Mouse (Mus musculus): Measurements from ENCODE around the gene Gm10642. TPM values are rescaled to one million over a fixed set of nuclear protein-coding genes. Genes with fewer than 3 reads are reported as not detected.

Gm10642 gene
- polyA plus RNA-seq, 1 experiment = 1.5 TPM

DNA sequence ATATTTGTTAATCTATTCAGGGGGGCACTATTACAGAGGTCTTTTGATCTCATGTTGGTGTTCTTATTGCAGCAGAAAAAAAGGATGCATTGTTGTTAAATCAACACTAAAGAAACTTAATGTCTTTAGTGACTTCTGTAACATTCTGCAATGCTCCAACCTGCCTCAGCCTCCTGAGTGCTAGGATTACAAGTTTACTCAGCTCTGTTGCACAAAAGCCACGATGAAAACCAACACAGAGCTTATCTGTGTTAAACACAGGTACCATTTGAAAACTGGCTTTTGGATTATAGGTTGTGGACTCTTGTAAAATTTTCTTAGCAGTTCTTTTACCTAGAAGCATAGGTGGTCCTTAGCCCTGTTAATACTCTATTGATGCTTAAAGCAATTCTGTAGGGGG, 42.0 kb downstream of the Gm10642 start:
- DNase-seq (ENCODE audit: low read depth in 1 of 2, low spot score in 2 of 2) = no peak
- Histone ChIP-seq H3K4me1 (ENCODE audit: control insufficient read depth, insufficient read depth, insufficient read length) (no peaks in the 10 kb centered on the region), H3K27me3 (ENCODE audit: control insufficient read depth, insufficient read depth, low read length) (no peaks in the 10 kb centered on the region), H3K36me3 (ENCODE audit: control insufficient read depth, insufficient read depth, low read length) (no peaks in the 10 kb centered on the region), H3K27ac (ENCODE audit: insufficient read depth, low read length) (no peak overlapping the region), H3K4me3 (ENCODE audit: extremely low read depth, insufficient read depth, insufficient read length) (no peak overlapping the region)
- WGBS = 75% methylated on average over 1 of the region's 1 CpGs
- TF ChIP-seq CTCF (IDR thresholded peaks at IDR 0.05; ENCODE audit: extremely low read depth, insufficient read depth, insufficient read length, insufficient replicate concordance) = no peak
- TF ChIP-seq POLR2A (IDR thresholded peaks at IDR 0.05; ENCODE audit: low read depth, low read length) = no peak

DNA sequence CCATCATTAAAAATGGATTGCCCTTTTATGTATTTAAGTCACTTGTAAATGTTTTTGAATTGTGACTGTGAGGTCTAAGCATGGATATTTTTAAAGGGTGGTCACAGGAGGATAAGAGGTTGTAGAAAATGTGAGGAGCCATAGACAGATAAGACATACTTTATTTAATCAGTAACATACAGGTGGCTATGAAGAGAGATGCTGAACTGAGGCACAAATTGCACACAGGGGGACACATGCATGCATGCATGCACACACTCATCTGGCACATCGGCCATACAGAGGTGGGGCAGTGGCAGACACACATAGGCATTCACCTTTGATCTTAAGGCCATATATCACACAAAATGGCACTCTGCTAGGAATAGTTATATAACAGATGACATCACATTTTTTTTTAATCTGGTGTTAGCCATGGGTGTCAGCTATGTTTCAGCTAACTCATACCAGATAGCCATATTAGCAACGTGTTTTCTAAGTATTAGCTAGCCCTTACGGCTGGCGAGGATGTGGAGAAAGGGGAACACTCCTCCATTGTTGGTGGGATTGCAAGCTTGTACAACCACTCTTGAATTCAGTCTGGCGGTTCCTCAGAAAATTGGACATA, 47.6 kb downstream of the Gm10642 start:
- peaks cover 6% of the 10 kb centered on the region for H3K36me3 ChIP-seq (ENCODE audit: control insufficient read depth, insufficient read depth, low read length)
- no peak for TF ChIP-seq POLR2A (IDR thresholded peaks at IDR 0.05; ENCODE audit: low read depth, low read length)
- TF ChIP-seq CTCF (IDR thresholded peaks at IDR 0.05; ENCODE audit: extremely low read depth, insufficient read depth, insufficient read length, insufficient replicate concordance) = no peak
- no peaks in the 10 kb centered on the region for H3K4me1 ChIP-seq (ENCODE audit: control insufficient read depth, insufficient read depth, insufficient read length)
- no peak for DNase-seq (ENCODE audit: low read depth in 1 of 2, low spot score in 2 of 2)
- no peak overlapping the region for H3K27ac ChIP-seq (ENCODE audit: insufficient read depth, low read length)
- no peak overlapping the region for H3K4me3 ChIP-seq (ENCODE audit: extremely low read depth, insufficient read depth, insufficient read length)
- WGBS = 94% methylated on average over 5 of the region's 5 CpGs
- H3K27me3 ChIP-seq (ENCODE audit: control insufficient read depth, insufficient read depth, low read length) = no peaks in the 10 kb centered on the region

DNA sequence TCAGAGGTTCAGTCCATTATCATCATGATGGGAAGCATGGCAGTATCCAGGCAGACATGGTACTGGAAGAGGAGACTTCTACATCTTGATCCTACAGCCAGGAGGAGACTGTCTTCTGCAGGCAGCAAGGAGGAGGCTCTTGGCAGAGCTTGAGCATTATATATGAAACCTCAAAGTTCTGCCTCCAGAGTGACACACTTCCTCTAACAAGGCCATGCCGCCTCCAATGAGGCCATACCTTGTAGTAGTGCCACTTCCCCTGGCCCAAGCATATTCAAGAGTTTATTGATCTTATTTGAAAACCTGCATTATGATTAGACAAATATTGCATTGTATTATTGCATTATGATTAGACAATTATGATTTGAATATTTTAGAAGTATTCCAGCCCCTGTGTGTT, 50.4 kb downstream of the Gm10642 start:
- H3K27ac ChIP-seq (ENCODE audit: insufficient read depth, low read length) = no peak overlapping the region
- DNase-seq (ENCODE audit: low read depth in 1 of 2, low spot score in 2 of 2) = no peak
- peaks cover 6% of the 10 kb centered on the region for H3K36me3 ChIP-seq (ENCODE audit: control insufficient read depth, insufficient read depth, low read length)
- TF ChIP-seq POLR2A (IDR thresholded peaks at IDR 0.05; ENCODE audit: low read depth, low read length) = no peak
- no peak for TF ChIP-seq CTCF (IDR thresholded peaks at IDR 0.05; ENCODE audit: extremely low read depth, insufficient read depth, insufficient read length, insufficient replicate concordance)
- H3K27me3 ChIP-seq (ENCODE audit: control insufficient read depth, insufficient read depth, low read length) = no peaks in the 10 kb centered on the region
- no peaks in the 10 kb centered on the region for H3K4me1 ChIP-seq (ENCODE audit: control insufficient read depth, insufficient read depth, insufficient read length)
- 62% methylated on average over 1 of the region's 1 CpGs for WGBS
- H3K4me3 ChIP-seq (ENCODE audit: extremely low read depth, insufficient read depth, insufficient read length) = no peak overlapping the region

Other genes starting within 250 kb of the Gm10642 start
- gene Ccnb2, start 234.7 kb upstream of the Gm10642 start, polyA plus RNA-seq (2012; rRNA removed) = 12.3 and 12.9 TPM in 2 replicates
- 58.5 and 76.8 TPM in 2 replicates for gene Rnf111, start 152.5 kb upstream of the Gm10642 start, polyA plus RNA-seq (2012; rRNA removed)
- gene Sltm, start 113.5 kb upstream of the Gm10642 start, polyA plus RNA-seq (2012; rRNA removed) = 5.9 and 6.6 TPM in 2 replicates
- gene Mindy2, start 923 bp downstream of the Gm10642 start, polyA plus RNA-seq (2012; rRNA removed) = 8.5 and 22.1 TPM in 2 replicates
- 27.9 and 29.5 TPM in 2 replicates for gene Adam10, start 22.7 kb downstream of the Gm10642 start, polyA plus RNA-seq (2012; rRNA removed)